In the genomic region with DNA sequence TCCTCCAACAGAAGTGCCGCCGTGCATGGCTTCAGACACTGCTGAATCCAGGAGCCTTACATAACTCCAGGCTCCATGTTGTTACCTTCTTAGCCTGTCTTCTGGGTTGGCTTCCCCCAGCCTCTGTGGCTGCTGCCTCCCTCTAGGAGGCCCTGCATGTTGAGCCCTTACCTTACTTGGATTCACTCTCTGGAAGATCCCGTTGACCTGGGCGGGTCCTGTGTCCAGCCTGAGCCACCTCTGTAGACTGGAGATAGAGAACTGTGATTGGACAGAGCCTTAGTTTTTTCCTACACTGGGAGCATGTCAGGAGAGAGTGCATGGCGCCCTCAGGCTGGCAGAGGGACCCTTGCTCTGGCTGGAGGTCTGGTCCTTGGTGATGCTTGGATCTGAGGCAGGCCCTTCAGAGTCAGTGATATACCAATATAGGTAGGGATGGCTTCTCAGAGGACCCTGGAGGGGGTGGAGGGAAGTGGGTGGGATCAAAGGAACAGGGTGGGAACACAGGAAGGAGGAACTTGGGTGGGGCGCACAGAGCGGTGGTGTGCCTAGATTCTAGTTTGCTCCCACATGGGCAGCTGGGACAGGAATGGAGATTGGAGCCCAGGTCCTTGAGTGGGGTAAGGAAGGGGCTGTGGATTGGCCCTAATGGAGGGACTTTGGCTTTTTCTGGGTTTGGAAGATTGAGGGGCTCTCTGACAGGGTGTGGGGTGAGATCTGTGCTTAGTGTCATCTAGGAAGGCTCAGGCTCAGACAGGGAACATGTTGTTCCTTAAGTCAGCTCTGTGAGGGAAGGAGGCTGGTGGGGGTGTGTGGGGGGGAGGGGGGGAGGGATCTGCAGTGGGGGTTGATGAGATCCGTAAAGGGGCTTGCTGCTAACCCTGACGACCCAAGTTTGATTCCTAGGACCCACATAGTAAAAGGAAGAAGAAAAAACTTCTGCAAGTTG, we compare ENCODE assay signal across 1 mouse cellular context.
TF ChIP-seq lines count a peak whose summit lies in the region.

No protein-coding gene starts in this region.

TF ChIP-seq in MEL, 35 proteins besides CTCF, POLR2A, EP300 and RAD21:
- no peak for TF ChIP-seq CHD2 (IDR thresholded peaks at IDR 0.05; ENCODE audit: low read length)
- no peak for TF ChIP-seq ELF1 (IDR thresholded peaks at IDR 0.05; ENCODE audit: low read depth, low read length)
- no peak for TF ChIP-seq RCOR1 (IDR thresholded peaks at IDR 0.05; ENCODE audit: low read depth, low read length)
- TF ChIP-seq HCFC1 (IDR thresholded peaks at IDR 0.05; ENCODE audit: low read depth, low read length): no peak
- no peak for TF ChIP-seq SMC3 (IDR thresholded peaks at IDR 0.05; ENCODE audit: low read depth, low read length)
- no peak for TF ChIP-seq USF1 (IDR thresholded peaks at IDR 0.05; ENCODE audit: low read depth, low read length)
- no peak for TF ChIP-seq NRF1 (IDR thresholded peaks at IDR 0.05; ENCODE audit: insufficient read depth, low read depth, low read length, poor library complexity, severe bottlenecking)
- no peak for TF ChIP-seq ETS1 (IDR thresholded peaks at IDR 0.05; ENCODE audit: low read depth, low read length)
